Mouse (Mus musculus): ENCODE results near the gene Cdh5.

DNA sequence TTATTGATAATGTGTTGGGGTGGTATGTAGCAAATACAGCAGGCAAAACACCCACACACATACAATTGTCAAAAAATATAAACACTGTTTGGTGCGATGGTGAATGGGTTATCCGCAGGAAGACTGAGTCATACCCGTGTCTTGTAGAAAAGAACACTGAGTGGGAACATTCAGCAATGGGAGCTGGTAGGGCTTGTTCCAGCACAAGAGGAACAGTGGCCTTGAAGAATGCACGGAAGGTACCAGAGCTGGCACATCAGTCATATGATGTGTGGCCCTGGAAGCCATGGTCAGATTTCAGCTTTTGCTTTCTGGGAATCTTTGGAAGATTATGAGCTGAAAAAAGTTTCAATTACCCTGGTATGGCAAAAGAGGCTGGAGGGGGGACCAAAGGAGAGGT, 85.4 kb downstream of the Cdh5 start:
- no peak for TF ChIP-seq GATA1 (IDR thresholded peaks at IDR 0.05; ENCODE audit: low read length)
- no peak for TF ChIP-seq TAL1 (IDR thresholded peaks at IDR 0.05; ENCODE audit: low read length)
